Mouse (Mus musculus): ENCODE measurements at regions not wholly inside any gene's neighbourhood (a gene's known extent, or its start where the extent isn't known, plus 50 kb on each side); places are given as distances from the start of the nearest gene placed in this dataset.

- TF ChIP-seq CTCF (IDR thresholded peaks at IDR 0.05; ENCODE audit: borderline replicate concordance, control insufficient read depth, extremely low read depth, insufficient read depth, low read length, poor library complexity) (no peak), POLR2A (IDR thresholded peaks at IDR 0.05; ENCODE audit: control insufficient read depth, extremely low read depth, insufficient read depth, low read length, poor library complexity) (no peak)
Measured at GRCm38 (mm10) chr7:68478044-68478443, 204.4 kb downstream of the Fam169b start.
